Mouse (Mus musculus) neutrophil, adult 5-6 weeks (primary cell): ENCODE results near the gene Lbhd1. TPM values are rescaled to one million over a fixed set of nuclear protein-coding genes. Genes with fewer than 3 reads are reported as not detected.

Experiments used
- ATAC-seq: fragments of 151-379, 151-347 bp; 2 replicates; pipeline ENCODE4 v1.8.0; 2017; ENCODE audit warnings: mild to moderate bottlenecking, moderate TSS enrichment; ENCODE audit not compliant: insufficient number of reproducible peaks, poor library complexity, low FRiP score, severe bottlenecking; ENCODE audit errors: extremely low read depth
- total RNA-seq: library from RNA; stranded (forward); fragments of 200-1000 nt; gene quantifications from 2 replicates; pipeline ENCODE4 v1.2.3, GENCODE M21; 2017

Gene Lbhd1
- total RNA-seq, 1 experiment from 2014 or later = 31.1 TPM

DNA sequence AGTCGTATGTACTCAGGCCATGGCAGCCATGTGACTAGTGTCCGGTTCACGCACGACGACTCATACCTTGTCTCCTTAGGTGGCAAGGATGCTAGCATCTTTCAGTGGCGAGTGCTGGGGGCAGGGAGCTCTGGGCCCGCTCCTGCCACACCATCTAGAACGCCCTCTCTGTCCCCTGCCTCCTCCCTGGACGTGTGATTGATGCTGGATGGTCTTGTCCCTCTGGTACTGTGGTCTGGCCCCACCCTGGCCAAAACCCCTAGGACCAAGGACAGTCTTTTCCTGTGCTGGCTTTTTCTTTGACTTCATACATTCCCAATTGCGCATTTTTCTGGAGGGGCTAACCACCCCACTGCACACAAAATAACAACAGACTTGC lies 57.6 kb downstream of the Lbhd1 start:
- no peak for ATAC-seq

DNA sequence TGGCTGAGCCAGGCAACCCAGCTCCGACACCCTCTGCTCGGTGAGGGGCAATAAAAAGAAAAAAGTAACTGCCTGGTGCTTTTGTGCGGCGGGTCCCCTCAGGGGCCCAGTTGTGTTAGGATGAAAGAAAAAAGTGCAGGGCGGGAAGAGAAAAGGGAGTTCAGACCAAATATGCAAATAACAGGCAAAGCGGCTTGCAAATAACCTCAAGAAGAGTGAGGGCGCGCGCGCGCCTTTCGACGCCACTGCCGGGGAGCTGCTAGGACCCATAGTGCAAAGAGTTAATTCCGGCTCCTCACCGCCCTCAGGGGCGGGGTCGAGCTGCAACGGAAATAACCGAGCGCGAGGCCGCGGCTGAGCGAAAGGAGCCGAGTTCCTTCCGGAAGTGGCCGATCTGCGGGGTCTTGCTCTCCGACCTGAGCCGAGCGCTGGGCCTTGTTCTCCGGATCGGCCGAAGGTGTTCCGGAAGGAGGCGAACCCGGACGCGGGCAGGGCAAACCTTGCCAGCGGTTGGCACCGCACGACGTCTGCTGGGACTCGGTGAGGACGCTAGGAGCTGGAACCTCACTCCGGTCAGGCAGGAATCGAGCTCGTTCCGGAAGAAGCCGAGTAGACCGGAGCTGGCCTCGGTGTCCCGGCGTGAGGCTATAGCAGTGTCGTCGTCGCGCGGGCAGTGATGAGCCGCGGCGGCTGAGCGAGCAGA lies 58.1 kb downstream of the Lbhd1 start, which contains the start of gene Mta2:
Gene Mta2 (plus strand): TSS at position 361 of the 703 bp plus-strand sequence.
- peak; percentile 85 for ATAC-seq

Other genes starting within 250 kb of the Lbhd1 start
- gene Chrm1, start 219.9 kb upstream of the Lbhd1 start, total RNA-seq = not detected in 2 replicates
- 62.0 and 69.6 TPM in 2 replicates for gene Slc3a2, start 160.4 kb upstream of the Lbhd1 start, total RNA-seq
- 36.4 and 46.0 TPM in 2 replicates for gene Wdr74, start 147.9 kb upstream of the Lbhd1 start, total RNA-seq
- gene 1700092M07Rik, start 143.0 kb upstream of the Lbhd1 start, total RNA-seq = 7.2 TPM in 1 of 2 replicates, not detected in the other
- gene Stx5a, start 142.3 kb upstream of the Lbhd1 start, total RNA-seq = 144 and 149 TPM in 2 replicates
- 183 and 187 TPM in 2 replicates for gene Nxf1, start 126.7 kb upstream of the Lbhd1 start, total RNA-seq
- gene Tmem223, start 112.7 kb upstream of the Lbhd1 start, total RNA-seq = 15.5 and 16.6 TPM in 2 replicates
- gene Tmem179b, start 109.3 kb upstream of the Lbhd1 start, total RNA-seq = 80.4 and 111 TPM in 2 replicates
- 9.2 and 11.6 TPM in 2 replicates for gene Taf6l, start 97.3 kb upstream of the Lbhd1 start, total RNA-seq
- 30.0 and 32.5 TPM in 2 replicates for gene Polr2g, start 85.2 kb upstream of the Lbhd1 start, total RNA-seq
- 2.5 and 4.2 TPM in 2 replicates for gene Zbtb3, start 81.2 kb upstream of the Lbhd1 start, total RNA-seq
- 46.0 and 48.2 TPM in 2 replicates for gene Ttc9c, start 64.4 kb upstream of the Lbhd1 start, total RNA-seq
- gene Hnrnpul2, start 63.7 kb upstream of the Lbhd1 start, total RNA-seq = 110 and 115 TPM in 2 replicates
- gene AC129217.1, start 54.0 kb upstream of the Lbhd1 start, total RNA-seq = 33.6 and 50.5 TPM in 2 replicates
- gene Bscl2, start 46.3 kb upstream of the Lbhd1 start, total RNA-seq = 15.8 and 22.6 TPM in 2 replicates
- 0.23 and 0.25 TPM in 2 replicates for gene Gng3, start 44.5 kb upstream of the Lbhd1 start, total RNA-seq
- gene Lrrn4cl, start 33.0 kb upstream of the Lbhd1 start, total RNA-seq = not detected in 2 replicates
- gene Ubxn1, start 12.2 kb upstream of the Lbhd1 start, total RNA-seq = 167 TPM in 2 replicates
- 38.4 and 59.9 TPM in 2 replicates for gene Uqcc3, start 2.8 kb upstream of the Lbhd1 start, total RNA-seq
- not detected in 2 replicates for gene Gm49403, start 198 bp downstream of the Lbhd1 start, total RNA-seq
- 57.6 and 75.0 TPM in 2 replicates for gene 1810009A15Rik, start 5.1 kb downstream of the Lbhd1 start, total RNA-seq
- not detected in 2 replicates for gene Gm49416, start 5.2 kb downstream of the Lbhd1 start, total RNA-seq
- gene Ints5, start 9.3 kb downstream of the Lbhd1 start, total RNA-seq = 9.0 and 9.2 TPM in 2 replicates
- 62.1 and 69.2 TPM in 2 replicates for gene Ganab, start 14.3 kb downstream of the Lbhd1 start, total RNA-seq
- 46.6 and 47.5 TPM in 2 replicates for gene B3gat3, start 36.6 kb downstream of the Lbhd1 start, total RNA-seq
- gene Rom1, start 45.6 kb downstream of the Lbhd1 start, total RNA-seq = 2.6 and 3.1 TPM in 2 replicates
- gene Eml3, start 45.8 kb downstream of the Lbhd1 start, total RNA-seq = 75.3 and 92.8 TPM in 2 replicates
- gene Mta2, start 58.1 kb downstream of the Lbhd1 start, total RNA-seq = 165 and 169 TPM in 2 replicates
- gene Tut1, start 70.1 kb downstream of the Lbhd1 start, total RNA-seq = 25.9 and 29.6 TPM in 2 replicates
- gene Eef1g, start 83.3 kb downstream of the Lbhd1 start, total RNA-seq = 345 and 391 TPM in 2 replicates
- gene Ahnak, start 105.6 kb downstream of the Lbhd1 start, total RNA-seq = 181 and 193 TPM in 2 replicates
- not detected in 2 replicates for gene Scgb1a1, start 204.2 kb downstream of the Lbhd1 start, total RNA-seq